25 mouse cellular contexts compared by ENCODE assay signal in the genomic region with DNA sequence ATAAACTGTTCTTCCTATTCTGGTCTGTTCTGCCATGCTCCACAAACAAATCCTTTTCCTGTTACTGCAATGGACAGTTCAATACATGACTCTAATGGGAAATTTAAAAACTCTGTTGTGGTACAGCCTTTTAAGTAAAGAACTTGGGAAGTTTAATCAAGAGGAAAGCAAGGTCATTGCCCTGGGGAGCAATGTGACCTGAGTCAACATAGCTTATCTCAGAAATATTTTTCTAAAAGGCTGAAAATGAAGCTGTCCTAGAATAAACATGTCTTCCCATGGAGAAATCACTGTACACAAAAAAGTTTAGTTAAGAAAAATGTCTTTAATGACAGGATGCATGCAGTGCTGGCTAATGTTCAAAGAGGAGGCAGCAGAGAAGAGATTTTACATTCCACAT. TPM values are rescaled to one million over a fixed set of nuclear protein-coding genes. Genes with fewer than 3 reads are reported as not detected.
DNase-seq lines count a peak whose midpoint lies in the region; ATAC-seq and TF ChIP-seq lines count a peak whose summit lies in the region.
"Had no signal": no experiment of that assay in that cellular context is flagged by ENCODE, and none has a peak within 500 bp of the region (broad histone marks: within the 10 kb centered on the region; RNA-seq: fewer than 3 reads in every experiment).

No protein-coding gene starts in this region.

- H3K9ac ChIP-seq in kidney, postnatal 0 days (ENCODE audit: low read depth, low read length) = no peak overlapping the region
- no peak overlapping the region for H3K9ac ChIP-seq in liver, embryonic 15.5 days
- H3K9ac ChIP-seq in liver, embryonic 11.5 days (ENCODE audit: low read depth, low read length) = no peak overlapping the region
- H3K9ac ChIP-seq: embryonic facial prominence, embryonic 13.5 days; embryonic facial prominence, embryonic 15.5 days; forebrain, embryonic 12.5 days had no signal

- no peak overlapping the region for H3K4me3 ChIP-seq in kidney, postnatal 0 days (replicated peaks; ENCODE audit: low read depth, low read length)
- H3K4me3 ChIP-seq in liver, embryonic 15.5 days (replicated peaks) = no peak overlapping the region
- no peak overlapping the region for H3K4me3 ChIP-seq in liver, embryonic 11.5 days (ENCODE audit: low read depth, low read length)
- H3K4me3 ChIP-seq: embryonic facial prominence, embryonic 13.5 days; embryonic facial prominence, embryonic 15.5 days; erythroblast, embryonic 14.5 days; forebrain, embryonic 10.5 days; forebrain, embryonic 12.5 days had no signal

- no peak for ATAC-seq in kidney, postnatal 0 days (replicated peaks; ENCODE audit: low FRiP score, low read depth)
- no peak for ATAC-seq in liver, embryonic 15.5 days (ENCODE audit: insufficient read depth)
- ATAC-seq in liver, embryonic 11.5 days (replicated peaks; ENCODE audit: low FRiP score) = no peak
- ATAC-seq: forebrain, embryonic 14.5 days; forebrain, embryonic 16.5 days had no signal

- no peak overlapping the region for H3K27ac ChIP-seq in kidney, postnatal 0 days
- 0 out of 2 replicates have a peak overlapping the region, but pooled peaks have one; percentile 6 for H3K27ac ChIP-seq in liver, embryonic 15.5 days (replicated peaks)
- H3K27ac ChIP-seq in liver, embryonic 11.5 days (ENCODE audit: low read depth, low read length) = no peak overlapping the region
- H3K27ac ChIP-seq: embryonic facial prominence, embryonic 13.5 days; embryonic facial prominence, embryonic 15.5 days; forebrain, embryonic 10.5 days; forebrain, embryonic 12.5 days had no signal

- H3K4me1 ChIP-seq in kidney, postnatal 0 days (replicated peaks; ENCODE audit: insufficient read depth, low read length) = peaks cover 12% of the 10 kb centered on the region
- peaks cover 21% of the 10 kb centered on the region for H3K4me1 ChIP-seq in liver, embryonic 15.5 days (replicated peaks)
- H3K4me1 ChIP-seq in liver, embryonic 11.5 days (replicated peaks; ENCODE audit: control insufficient read depth, insufficient read depth, low read length) = peaks cover 4% of the 10 kb centered on the region; the same call in 1 of the 2 replicates

- H3K27me3 ChIP-seq in kidney, postnatal 0 days (ENCODE audit: insufficient read depth, low read length) = no peaks in the 10 kb centered on the region
- no peaks in the 10 kb centered on the region for H3K27me3 ChIP-seq in liver, embryonic 15.5 days
- H3K27me3 ChIP-seq in liver, embryonic 11.5 days (replicated peaks; ENCODE audit: control insufficient read depth, insufficient read depth, low read length) = no peaks in the 10 kb centered on the region
- H3K27me3 ChIP-seq: embryonic facial prominence, embryonic 15.5 days; forebrain, embryonic 12.5 days had no signal

- no peaks in the 10 kb centered on the region for H3K36me3 ChIP-seq in kidney, postnatal 0 days (ENCODE audit: insufficient read depth, low read length)
- H3K36me3 ChIP-seq in liver, embryonic 15.5 days (replicated peaks) = no peaks in the 10 kb centered on the region
- no peaks in the 10 kb centered on the region; the same call in 1 of the 2 replicates for H3K36me3 ChIP-seq in liver, embryonic 11.5 days (ENCODE audit: control insufficient read depth, insufficient read depth, low read length)
- H3K36me3 ChIP-seq: forebrain, embryonic 12.5 days had no signal

- peak; percentile 16 for DNase-seq in kidney, postnatal 0 days (ENCODE audit: low spot score)
- DNase-seq in kidney, adult 9 months = no peak
- DNase-seq in kidney, postnatal 14 days = peak; percentile 14
- no peak for DNase-seq in kidney, postnatal 4 days
- DNase-seq in liver, embryonic 11.5 days (ENCODE audit: low spot score) = no peak
- DNase-seq: adrenal gland, adult 8-10 months; adrenal gland, postnatal 14 days; cerebellum, adult 11 months; cerebellum, adult 18-20 months; cerebellum, adult 8-10 months; cerebellum, adult 9-11 months; cerebellum, postnatal 14 days; cerebellum, postnatal 36 days; embryo, embryonic 11 days had no signal

- H3K9me3 ChIP-seq in kidney, postnatal 0 days (replicated peaks; ENCODE audit: low read length) = no peaks in the 10 kb centered on the region
- no peaks in the 10 kb centered on the region for H3K9me3 ChIP-seq in liver, embryonic 15.5 days (replicated peaks)
- H3K9me3 ChIP-seq in liver, embryonic 11.5 days (ENCODE audit: control insufficient read depth, low read length) = no peaks in the 10 kb centered on the region
- H3K9me3 ChIP-seq: embryonic facial prominence, embryonic 13.5 days; embryonic facial prominence, embryonic 15.5 days; forebrain, embryonic 10.5 days; forebrain, embryonic 12.5 days had no signal

- H3K4me2 ChIP-seq in kidney, postnatal 0 days (ENCODE audit: low read length) = no peak overlapping the region
- H3K4me2 ChIP-seq in liver, embryonic 15.5 days = no peak overlapping the region
- no peak overlapping the region for H3K4me2 ChIP-seq in liver, embryonic 11.5 days
- H3K4me2 ChIP-seq: embryonic facial prominence, embryonic 13.5 days; embryonic facial prominence, embryonic 15.5 days; forebrain, embryonic 12.5 days had no signal

- TF ChIP-seq CTCF in kidney, postnatal 0 days (IDR thresholded peaks at IDR 0.05; ENCODE audit: low read depth) = no peak

RNA-seq across cellular contexts. Expression of a gene that starts 2.0 kb away (rescaled TPM):
- 27.3 and 32.8 TPM in 2 replicates for polyA plus RNA-seq in kidney, postnatal 0 days (2015; fragmentation: Nextera tagmentation; extraction: Ambion mirVana)
- polyA plus RNA-seq in liver, embryonic 15.5 days (2015; fragmentation: Nextera tagmentation; extraction: Ambion mirVana) = 10.8 and 12.2 TPM in 2 replicates
- 22.9 and 26.4 TPM in 2 replicates for polyA plus RNA-seq in liver, embryonic 11.5 days (2014; fragmentation: Nextera tagmentation; extraction: Ambion mirVana)

RNA-seq across cellular contexts. Expression of a gene that starts 37.5 kb away (rescaled TPM):
- 0.13 and 0.15 TPM in 2 replicates for polyA plus RNA-seq in kidney, postnatal 0 days (2015; fragmentation: Nextera tagmentation; extraction: Ambion mirVana)
- polyA plus RNA-seq in liver, embryonic 15.5 days (2015; fragmentation: Nextera tagmentation; extraction: Ambion mirVana) = not detected in 2 replicates
- not detected in 2 replicates for polyA plus RNA-seq in liver, embryonic 11.5 days (2014; fragmentation: Nextera tagmentation; extraction: Ambion mirVana)
- polyA plus RNA-seq: C2C12; embryonic facial prominence, embryonic 13.5 days; erythroblast, embryonic 14.5 days; forebrain, embryonic 14.5 days; forebrain, embryonic 16.5 days had no signal

RNA-seq across cellular contexts. Expression of a gene that starts 45.0 kb away (rescaled TPM):
- polyA plus RNA-seq in kidney, postnatal 0 days (2015; fragmentation: Nextera tagmentation; extraction: Ambion mirVana) = not detected in 2 replicates
- polyA plus RNA-seq in liver, embryonic 15.5 days (2015; fragmentation: Nextera tagmentation; extraction: Ambion mirVana) = not detected in 2 replicates
- polyA plus RNA-seq in liver, embryonic 11.5 days (2014; fragmentation: Nextera tagmentation; extraction: Ambion mirVana) = not detected in 2 replicates
- polyA plus RNA-seq: brain, embryonic 14.5 days; C2C12; embryonic facial prominence, embryonic 11.5 days; embryonic facial prominence, embryonic 13.5 days; embryonic facial prominence, embryonic 15.5 days; erythroblast, embryonic 14.5 days; forebrain, embryonic 10.5 days; forebrain, embryonic 12.5 days; forebrain, embryonic 14.5 days; forebrain, embryonic 16.5 days had no signal

Comparison
In these comparisons a context has a peak if more than half of its experiments do, and no peak if none do; other contexts are left out.
1. DNase-seq: peak in kidney, postnatal 0 days (single experiment) and kidney, postnatal 14 days (single experiment); none in kidney, adult 9 months (single experiment), kidney, postnatal 4 days (0 of 2) and liver, embryonic 11.5 days (single experiment).